Mouse (Mus musculus) left cerebral cortex, postnatal 25 days (tissue): ENCODE results near the gene Adgrl1. TPM values are rescaled to one million over a fixed set of nuclear protein-coding genes. Genes with fewer than 3 reads are reported as not detected.

Source experiments
- DNase-seq, 2 experiments: peaks; one replicate each; pipeline ENCODE4 v3.0.0; 2022; ENCODE audit warnings: low spot score in 2 of 2, mixed read lengths in 1 of 2
- intact Hi-C: fragments of 180-260 bp; cut with DNase I; formaldehyde crosslinking; loops from one replicate; pipeline ENCODE4 v1.15.1; 2025
- total RNA-seq, 2 experiments: library from RNA; stranded (reverse); gene quantifications; 2 replicates each; pipeline ENCODE4 v1.2.3; 2021

The Adgrl1 gene
- 100 to 1,000 TPM; 415 to 434 TPM for total RNA-seq

DNA sequence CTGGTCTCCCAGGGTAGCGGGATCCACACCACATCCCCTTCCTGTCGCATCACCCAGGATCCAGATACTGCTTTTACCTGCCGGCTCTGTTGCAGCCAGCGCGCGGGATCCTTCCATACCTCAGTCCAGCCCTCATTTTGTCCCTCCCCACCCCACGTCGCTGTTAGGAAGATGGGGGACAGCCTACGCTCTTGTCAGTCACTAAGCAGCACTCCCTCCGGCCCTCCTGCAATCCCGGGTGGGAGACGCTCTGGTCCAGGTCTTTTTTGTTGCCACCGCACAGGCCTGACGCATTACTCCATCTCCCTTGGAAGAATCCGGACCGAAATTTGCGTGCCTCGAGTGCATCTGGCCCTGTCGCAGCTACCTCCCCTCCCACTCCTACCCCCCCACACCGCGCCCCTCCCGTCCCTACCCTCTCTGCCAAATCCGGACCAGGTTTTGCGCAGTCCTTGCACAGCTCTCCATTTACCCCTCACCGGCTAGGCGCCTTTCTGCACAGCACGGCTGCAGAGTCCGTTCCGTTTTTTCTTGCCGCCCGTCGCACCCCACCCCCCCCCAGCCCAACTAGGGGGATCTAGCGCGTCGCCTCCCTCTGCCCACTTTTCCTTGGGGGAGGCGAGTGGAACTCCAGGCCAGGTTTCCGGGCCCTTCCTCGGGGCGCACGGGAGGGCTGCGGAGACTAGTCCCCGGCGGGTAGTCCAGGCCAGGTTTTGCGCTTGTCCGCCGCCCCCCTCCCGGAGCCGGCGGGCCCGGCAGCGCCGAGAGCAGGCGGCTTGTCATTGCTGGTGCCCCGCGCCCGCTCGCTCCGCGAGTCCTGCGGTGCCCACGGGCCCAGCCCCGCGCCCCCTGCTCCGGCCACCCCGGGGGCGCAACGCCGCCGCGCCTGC is at the start of gene Adgrl1:
Gene Adgrl1, plus strand, starts transcription at position 743 of the 890 bp plus-strand sequence.
- DNase-seq: peak; percentile 94 to 99
- intact Hi-C loops: loop anchor here (1.0 to 2.0 kb wide), 4 partner anchors 17 to 98 kb away; partner anchors contain the start of genes Asf1b, Gm10644 and Samd1

DNA sequence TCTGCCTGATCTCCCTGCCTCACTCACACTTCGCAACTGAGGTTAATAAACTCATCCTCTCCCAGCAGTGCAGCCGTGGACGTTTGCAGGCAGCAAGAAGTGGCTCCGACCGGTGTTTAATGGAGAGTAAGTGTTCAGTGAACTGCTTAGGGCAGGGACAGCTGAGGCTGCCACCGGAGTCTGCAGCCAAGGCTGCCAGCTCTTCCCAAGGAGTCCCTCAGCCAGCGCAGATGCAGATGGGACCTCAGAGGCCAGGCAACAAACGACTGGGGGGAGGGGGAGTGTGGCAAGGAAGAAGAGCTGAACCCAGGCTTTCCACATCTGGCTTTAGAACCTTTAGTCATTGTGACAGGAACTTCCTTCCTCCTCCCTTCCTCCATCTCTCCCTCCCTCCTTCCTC is 47.6 kb upstream of the Adgrl1 start:
- intact Hi-C loops: no loop called here
- no peak for DNase-seq

DNA sequence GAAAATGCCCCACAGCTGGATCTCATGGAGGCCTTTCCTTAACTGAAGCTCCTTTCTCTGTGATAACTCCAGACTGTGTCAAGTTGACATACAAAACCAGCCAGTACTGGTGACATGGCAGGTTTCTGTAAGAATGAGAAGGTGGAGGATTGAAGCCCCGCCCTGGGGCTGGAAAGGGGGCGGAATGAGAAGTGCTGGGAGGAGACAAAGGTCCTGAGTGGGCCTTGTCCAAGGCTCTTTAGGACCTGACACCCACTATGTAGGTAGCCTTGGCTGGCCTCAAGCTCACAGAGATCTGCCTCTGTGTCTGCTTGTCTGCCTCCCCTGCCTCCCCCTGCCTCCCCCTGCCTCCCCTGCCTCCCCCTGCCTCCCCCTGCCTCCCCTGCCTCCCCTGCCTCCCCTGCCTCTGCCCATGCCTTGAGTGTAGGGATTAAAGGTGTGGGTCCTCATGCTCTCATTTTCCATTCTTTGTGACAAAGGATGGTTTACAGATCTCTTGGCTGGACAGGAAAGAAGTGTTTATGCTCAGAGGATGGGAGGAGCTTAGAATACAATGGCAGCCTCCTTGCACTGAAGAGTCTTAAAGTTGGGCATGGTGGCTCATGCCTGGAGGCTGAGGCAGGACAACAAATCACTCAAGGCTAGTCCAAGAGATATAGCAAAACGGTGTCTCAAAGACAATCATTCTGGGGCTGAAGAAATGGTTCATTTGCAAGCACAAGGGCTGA is 46.4 kb upstream of the Adgrl1 start:
- DNase-seq: no peak
- intact Hi-C loops: no loop called here

DNA sequence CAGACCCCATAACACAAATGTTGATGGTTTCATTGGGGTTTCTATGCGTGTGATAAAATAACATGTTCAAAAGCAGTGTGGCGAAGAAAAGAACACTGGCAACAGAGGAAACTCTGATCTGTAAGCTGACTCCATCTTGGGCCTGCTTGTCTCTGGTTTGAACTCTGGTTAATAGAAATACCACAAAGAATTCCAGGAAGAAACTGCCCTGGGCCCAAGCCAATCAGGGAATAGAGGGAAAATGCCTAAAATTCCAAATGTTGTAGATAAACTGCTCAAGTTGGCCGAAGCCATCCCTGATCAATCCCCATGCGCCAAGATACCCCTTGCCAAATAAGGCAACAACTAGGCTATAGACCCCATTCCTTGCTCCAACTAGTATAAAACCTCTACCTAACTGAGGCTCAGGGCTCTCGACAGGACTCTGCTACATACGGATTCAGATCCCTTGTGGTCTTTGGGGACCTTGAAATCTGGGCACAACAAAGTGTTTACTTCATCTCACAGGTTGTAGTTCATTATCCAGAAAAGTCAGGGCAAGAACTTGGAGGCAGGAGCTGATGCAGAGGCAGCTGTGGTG is 43.3 kb upstream of the Adgrl1 start:
- no peak for DNase-seq
- intact Hi-C loops: no loop called here

DNA sequence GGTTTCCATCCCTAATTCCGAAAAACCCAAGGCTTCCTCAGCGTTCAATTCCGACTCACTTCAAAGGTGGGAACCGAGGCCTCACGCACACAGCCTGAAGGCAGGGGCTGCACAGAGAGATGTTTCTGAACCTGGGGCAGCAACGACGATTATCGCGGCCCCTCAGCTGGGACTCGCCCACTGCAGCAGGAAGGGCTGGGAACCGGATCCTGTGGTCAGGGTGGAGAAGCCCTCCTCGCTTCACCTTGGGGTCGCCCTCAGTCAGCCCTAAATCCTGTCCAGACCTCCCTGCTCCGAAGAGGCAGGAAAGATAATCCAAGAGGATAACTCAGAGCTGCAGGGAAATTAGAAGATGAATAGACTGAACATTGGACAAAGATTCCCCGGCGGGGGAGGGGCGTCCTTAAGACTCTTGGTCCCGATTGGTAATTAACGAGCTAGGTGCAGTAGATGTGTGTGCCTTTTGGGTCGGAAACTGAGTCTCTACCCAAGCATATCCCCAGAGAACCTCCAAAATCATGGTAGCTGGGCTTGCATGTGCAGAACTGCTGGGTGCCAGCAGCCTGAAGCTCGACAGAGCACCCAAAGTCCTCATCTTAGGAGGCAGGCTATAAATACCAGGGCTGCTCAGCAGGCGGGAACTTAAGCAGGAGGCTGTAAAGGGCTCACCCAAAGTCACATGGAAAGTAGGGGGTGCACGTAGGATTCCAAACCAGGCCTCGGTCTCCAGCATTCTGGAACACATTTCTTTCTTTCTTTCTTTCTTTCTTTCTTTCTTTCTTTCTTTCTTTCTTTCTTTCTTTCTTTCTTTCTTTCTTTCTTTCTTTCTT is 37.3 kb upstream of the Adgrl1 start:
- intact Hi-C loops: no loop called here
- peak in 1 of 2 experiments; percentile 9 for DNase-seq

DNA sequence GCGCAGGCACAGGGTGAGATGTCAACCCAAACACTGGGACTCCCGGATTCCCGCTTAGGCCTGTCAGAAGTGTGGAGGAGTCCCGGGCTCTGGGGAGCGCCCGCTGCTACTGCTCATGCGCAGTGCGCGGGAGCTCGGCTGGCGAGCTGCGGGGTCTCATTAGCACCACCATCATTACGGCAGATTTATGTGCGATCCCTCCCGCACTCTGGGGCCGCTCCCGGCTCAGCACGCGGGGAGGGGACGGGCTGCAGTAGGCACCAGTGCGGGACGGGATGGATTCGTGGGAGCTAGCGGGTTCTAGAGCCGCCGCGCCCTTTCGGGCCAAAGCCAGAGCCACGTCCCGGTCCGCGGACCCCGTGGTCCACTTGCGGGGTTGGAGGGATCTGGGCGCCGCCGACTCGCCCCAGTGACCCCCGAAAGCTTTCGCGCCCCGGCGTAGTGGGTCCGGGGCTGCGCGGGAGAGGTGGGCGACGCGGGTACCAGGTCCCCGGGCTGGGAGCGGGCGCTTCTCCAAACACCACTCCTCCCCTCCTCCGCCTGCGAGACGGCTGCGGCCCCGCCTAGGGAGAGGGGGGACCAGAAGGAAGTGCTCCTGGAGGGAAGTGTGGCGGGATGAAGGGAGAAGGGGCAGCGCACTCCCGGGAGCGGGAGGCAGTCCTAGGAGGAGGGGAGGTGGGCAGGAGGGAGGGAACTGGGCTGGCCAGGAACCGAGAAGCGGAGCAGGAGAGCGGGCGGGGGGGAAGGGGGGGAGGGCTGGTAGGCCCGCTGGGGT is 24.8 kb upstream of the Adgrl1 start:
- DNase-seq: peak; percentile 69
- intact Hi-C loops: loop anchor here (1.0 kb wide), 3 partner anchors 10 to 92 kb away; no protein-coding TSS in a partner anchor

DNA sequence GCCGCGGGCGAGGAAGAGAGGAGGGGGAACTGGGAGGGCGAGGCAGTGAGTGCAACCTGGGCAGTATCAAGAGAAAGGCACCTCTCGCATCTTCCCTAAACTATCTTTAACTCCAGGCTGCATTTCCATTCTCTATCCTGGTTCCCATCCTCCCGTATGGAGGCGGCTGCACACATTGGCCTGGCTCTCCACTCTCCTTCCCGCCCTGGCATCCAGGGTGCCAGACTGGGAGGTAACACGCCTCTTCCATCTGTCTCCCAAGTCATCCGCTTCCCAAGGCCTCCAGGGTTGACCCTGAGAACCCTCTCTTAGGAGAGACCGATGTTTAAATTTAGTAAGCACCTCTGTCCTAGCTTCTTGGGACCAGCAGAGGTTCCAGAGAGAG is 24.3 kb upstream of the Adgrl1 start:
- intact Hi-C loops: loop anchor here (1.0 kb wide), 2 partner anchors 24 to 92 kb away; no protein-coding TSS in a partner anchor
- DNase-seq: peak; percentile 55 to 81

DNA sequence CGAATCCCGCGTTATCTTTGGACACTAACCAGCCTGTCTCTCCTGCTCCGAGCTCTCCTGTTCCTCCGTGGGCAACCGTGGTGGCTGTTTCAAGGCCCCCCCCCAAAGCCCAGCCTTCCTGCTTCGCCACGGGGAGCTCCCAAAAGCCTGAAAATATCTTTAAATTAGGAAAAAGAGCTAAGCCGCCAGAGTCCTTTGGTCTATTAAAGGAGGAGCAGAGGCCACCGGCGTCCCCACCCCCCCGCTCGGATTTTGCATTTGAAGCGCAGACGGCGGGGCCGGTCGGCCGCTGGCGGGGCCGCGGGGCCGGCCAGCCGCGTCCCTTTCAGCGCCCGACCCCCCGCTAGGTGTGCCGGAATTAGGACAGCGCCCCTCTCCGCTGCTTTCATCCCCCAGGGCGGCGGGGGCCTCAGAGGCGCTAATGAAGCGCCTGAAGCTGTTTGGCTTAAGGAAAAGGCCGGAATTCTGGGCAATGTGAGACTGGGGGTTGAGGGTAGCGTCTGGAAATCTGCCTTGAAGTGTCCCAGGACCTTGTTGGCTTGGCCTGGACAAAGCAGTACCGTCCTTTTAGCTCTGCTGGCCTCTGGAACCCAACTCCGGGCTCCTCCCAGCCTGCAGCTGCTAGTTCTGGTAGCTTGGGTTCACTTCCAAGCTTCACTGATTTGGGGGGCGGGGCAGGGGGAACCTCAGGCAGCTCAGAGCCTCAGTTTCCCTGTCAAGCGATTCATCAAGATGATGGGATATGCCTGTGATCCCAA is 23.6 kb upstream of the Adgrl1 start:
- intact Hi-C loops: no loop called here
- no peak for DNase-seq

DNA sequence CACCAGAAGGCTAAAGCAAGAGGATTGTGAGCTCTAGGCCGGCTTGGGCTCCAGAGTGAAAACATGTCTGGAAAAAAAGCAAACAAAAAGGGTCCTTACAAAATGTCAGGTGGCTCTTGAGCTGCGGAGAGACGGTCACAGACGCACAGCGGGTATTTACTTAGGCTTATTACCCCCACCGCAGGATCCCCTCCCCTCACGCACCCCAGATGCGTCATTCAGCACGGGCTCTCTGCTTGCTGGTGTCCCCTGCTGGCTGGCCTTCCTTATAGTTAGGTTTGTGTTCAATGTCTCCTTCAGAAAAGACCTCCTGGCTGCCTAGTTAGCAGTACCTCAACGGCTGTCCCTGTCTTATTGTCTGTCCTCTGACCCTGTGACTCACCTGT is 23.1 kb upstream of the Adgrl1 start:
- peak; percentile 16 to 47 for DNase-seq
- intact Hi-C loops: no loop called here

DNA sequence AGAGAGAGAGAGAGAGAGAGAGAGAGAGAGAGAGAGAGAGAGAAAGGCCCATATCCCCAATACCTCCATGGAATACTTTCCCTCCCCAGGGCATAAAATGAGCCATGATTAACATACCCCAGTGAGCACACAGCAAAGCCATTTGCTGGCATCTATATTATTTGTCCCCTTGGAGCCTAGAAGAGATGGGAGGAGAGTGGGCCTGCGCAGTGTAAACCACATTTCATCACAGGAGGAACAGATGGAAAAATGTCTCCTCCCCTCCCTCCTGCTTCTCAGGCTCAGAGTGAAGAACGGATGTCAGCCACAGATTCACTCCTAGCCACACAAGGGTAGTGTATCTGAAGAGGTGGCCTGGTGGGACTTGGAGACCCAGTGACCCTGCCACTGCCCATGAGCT is 11.5 kb upstream of the Adgrl1 start:
- DNase-seq: no peak

DNA sequence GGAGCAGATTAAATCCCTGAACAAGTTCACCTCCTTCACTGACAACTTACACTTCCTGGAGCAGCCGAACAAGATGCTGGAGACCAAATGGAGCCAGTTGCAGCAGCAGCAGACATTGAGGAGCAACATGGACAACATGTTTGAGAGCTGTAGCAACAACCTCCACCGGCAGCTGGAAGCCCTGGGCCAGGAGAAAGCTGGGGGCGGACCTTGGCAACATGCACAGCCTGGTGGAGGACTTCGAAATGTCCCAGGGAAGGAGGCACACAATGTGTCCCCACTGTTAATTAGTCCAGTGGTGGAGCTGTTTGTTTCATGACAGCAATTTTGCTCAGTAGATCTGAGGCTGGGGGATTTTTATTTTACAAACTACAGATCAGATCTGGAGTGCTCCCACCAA is 7.8 kb upstream of the Adgrl1 start:
- intact Hi-C loops: loop anchor here (5.0 kb wide), 1 partner anchor 230 kb away; no protein-coding TSS in a partner anchor
- no peak for DNase-seq

More for the DNA sequence above, 11.5 kb upstream of the Adgrl1 start:
- intact Hi-C loops: no loop called here

DNA sequence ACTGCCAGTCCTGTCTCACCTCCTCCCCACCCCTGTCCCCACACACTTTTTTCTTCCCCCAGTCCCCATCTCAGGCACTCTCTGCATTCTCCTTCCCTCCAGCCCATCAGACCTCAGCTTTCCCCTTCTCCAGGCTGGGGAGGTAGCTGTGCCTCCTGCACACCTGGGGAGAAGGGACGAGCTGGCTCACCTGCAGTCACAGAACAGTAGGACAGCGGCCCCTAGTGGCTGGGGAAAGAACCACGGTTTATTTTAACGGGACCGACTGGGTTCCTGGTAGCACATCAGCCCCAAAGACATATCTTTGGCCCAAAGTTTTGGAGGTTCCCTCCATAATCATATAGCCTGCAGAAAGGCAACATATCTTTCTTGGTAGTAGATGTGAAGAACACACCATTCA is 6.0 kb upstream of the Adgrl1 start:
- DNase-seq: peak; percentile 80 to 86
- intact Hi-C loops: loop anchor here (2.0 to 5.0 kb wide), 2 partner anchors 169 to 232 kb away; no protein-coding TSS in a partner anchor

DNA sequence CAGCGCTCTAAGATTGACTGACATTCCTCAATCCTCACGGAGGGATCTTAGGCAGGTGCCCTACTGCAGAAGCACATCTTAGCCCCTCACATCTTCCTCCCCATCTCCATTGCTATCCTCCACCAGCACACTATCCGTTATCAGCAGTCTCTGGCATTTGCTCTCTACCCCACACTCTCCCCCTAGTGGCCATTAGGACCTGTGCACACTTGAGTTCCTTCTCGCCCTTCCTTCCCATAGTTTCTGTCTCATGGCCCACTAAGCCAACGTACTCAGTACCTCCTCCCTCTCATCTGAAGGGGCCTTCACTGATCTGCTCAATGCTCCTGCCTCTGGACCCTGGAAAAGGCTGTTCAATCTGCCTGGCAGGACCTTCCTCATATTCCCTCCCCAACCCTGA is 4.0 kb upstream of the Adgrl1 start:
- intact Hi-C loops: loop anchor here (1.0 to 2.0 kb wide), 2 partner anchors 113 to 171 kb away; no protein-coding TSS in a partner anchor
- DNase-seq: peak in 1 of 2 experiments; percentile 49

DNA sequence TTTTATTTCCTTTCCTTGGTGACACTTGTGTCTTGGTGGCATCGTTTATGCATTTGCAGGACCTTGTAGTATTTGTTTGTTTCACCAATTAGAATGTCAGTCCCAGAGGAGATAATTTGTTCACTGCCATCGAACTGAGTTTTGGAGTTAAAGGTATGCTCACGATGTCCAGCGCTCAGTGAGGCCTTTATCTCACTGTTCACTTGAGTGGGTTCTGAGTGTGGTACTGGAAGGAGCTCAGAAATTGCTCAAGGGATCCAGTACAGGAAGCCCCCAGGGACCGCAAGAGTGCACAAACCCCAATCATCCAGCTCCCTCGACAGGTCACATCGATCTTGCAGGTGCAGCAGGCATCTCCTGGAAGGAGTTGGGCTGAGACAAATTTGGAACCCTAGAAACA is 3.4 kb upstream of the Adgrl1 start:
- DNase-seq: no peak
- intact Hi-C loops: loop anchor here (1.0 kb wide), 1 partner anchor 113 kb away; no protein-coding TSS in a partner anchor

DNA sequence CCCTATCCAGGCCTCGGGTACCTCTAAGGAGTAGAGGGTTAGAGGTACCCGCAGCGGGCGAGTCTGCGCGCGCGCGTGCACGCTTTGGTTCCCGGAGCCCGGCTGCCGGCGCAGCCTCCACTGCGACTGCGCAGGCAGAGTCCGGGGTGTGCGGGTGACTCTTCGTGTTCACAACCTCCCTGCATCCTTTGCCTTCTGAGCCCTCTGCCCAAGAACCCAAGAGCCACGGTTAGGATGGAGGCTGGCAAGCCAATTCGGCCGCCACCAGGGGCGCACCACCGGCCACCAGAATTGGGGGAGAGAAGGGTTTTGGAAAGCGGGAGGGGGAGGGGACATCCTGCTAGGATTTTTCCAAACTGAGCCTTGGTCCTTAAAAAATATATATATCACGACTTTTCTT is 2.7 kb upstream of the Adgrl1 start:
- intact Hi-C loops: no loop called here
- peak; percentile 69 to 70 for DNase-seq

DNA sequence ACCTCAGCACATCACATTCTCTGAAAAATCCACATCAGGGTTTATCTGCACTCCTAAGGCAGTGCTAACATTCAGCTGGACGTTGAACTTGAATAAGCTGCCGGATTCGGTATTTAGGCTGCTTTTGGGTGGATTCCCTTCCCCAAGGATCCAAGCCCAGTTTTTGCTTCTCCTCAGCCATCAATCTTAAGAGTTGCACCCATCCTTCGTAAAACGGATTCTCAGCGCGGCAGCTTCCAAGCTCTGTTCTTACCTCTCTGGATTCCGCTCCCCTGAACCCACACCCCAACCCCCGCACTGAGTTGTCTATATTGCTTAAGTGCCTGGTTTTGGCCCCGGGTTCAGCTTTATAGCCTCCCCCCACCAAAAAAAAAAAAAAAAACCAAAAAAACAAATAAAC is 1.4 kb upstream of the Adgrl1 start:
- DNase-seq: peak; percentile 54 to 75
- intact Hi-C loops: loop anchor here (2.0 kb wide), 1 partner anchor 56 kb away; the partner anchor contains the start of genes Asf1b and Gm10644

DNA sequence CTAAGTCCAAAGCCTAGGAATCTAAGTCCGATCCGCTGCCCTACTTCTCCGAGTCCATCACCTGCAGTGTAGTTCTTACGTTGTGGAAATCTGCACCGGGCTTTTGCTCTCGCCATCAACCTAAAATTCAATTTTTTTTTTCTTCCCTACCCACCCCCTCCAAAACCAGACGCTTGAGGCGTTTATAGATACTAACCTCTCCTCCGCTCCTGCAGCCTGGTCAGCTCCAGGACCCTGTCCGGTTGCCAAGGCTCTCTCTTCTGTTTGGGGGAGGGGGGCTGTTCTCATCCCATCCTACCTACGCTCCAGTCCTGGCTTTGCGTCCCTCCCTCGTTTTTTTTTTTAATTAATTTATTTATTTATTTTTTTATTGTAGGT is 931 bp upstream of the Adgrl1 start:
- intact Hi-C loops: loop anchor here (1.0 to 2.0 kb wide), 4 partner anchors 17 to 98 kb away; partner anchors contain the start of genes Asf1b, Gm10644 and Samd1
- DNase-seq: peak; percentile 70 to 90
